Mouse (Mus musculus) erythroblast, embryonic 14.5 days (primary cell): ENCODE data around the gene Patj. TPM values are rescaled to one million over a fixed set of nuclear protein-coding genes. Genes with fewer than 3 reads are reported as not detected.

Source experiments
- H3K27me3 ChIP-seq: 2 replicates; pipeline ENCODE4 v1.6.1; 2012; ENCODE audit warnings: inconsistent platforms; ENCODE audit not compliant: control insufficient read depth
- H3K36me3 ChIP-seq: 2 replicates; pipeline ENCODE4 v1.6.1; 2012; ENCODE audit warnings: mild to moderate bottlenecking, inconsistent platforms; ENCODE audit not compliant: control insufficient read depth
- H3K4me1 ChIP-seq: 2 replicates; pipeline ENCODE4 v1.6.1; 2012; ENCODE audit warnings: inconsistent platforms; ENCODE audit not compliant: control insufficient read depth
- H3K4me3 ChIP-seq: replicated peaks from 2 replicates; pipeline ENCODE3; 2012; ENCODE audit warnings: moderate library complexity, mild to moderate bottlenecking, inconsistent platforms
- H3K9me3 ChIP-seq: 2 replicates; pipeline ENCODE4 v1.6.1; 2012; ENCODE audit warnings: low read length, inconsistent platforms, mixed read lengths; ENCODE audit not compliant: control insufficient read depth
- GATA1 ChIP-seq: IDR thresholded peaks from 2 replicates; pipeline ENCODE4 v1.6.1; 2012; ENCODE audit warnings: low read length, inconsistent platforms, mixed read lengths
- TAL1 ChIP-seq: IDR thresholded peaks from 3 replicates; pipeline ENCODE4 v1.6.1; 2012; ENCODE audit warnings: low read length, inconsistent platforms, mixed read lengths
- polyA plus RNA-seq: library from polyadenylated mRNA; stranded (reverse); fragments of >175 nt; gene quantifications from 2 replicates; pipeline ENCODE4 v1.2.3, GENCODE M21; 2012

Patj gene
- polyA plus RNA-seq, 1 experiment = not detected

GRCm38 (mm10) chr4:98439261-98440005, 43.8 kb downstream of the Patj start:
- Histone ChIP-seq H3K27me3 (no peaks in the 10 kb centered on the region), H3K36me3 (no peaks in the 10 kb centered on the region; the same call in 1 of the 2 replicates), H3K4me3 (no peak overlapping the region), H3K9me3 (no peaks in the 10 kb centered on the region), H3K4me1 (peaks cover 2% of the 10 kb centered on the region; the same call in 1 of the 2 replicates)
- no peak for TF ChIP-seq GATA1
- TF ChIP-seq TAL1 = no peak

GRCm38 (mm10) chr4:98441248-98441647, 45.7 kb downstream of the Patj start:
- H3K36me3 ChIP-seq = no peaks in the 10 kb centered on the region
- H3K27me3 ChIP-seq = no peaks in the 10 kb centered on the region
- TF ChIP-seq TAL1 = no peak
- TF ChIP-seq GATA1 = no peak
- H3K9me3 ChIP-seq = no peaks in the 10 kb centered on the region
- H3K4me1 ChIP-seq = no peaks in the 10 kb centered on the region
- no peak overlapping the region for H3K4me3 ChIP-seq

GRCm38 (mm10) chr4:98444437-98445139, 49.0 kb downstream of the Patj start:
- no peak overlapping the region for H3K4me3 ChIP-seq
- H3K9me3 ChIP-seq = no peaks in the 10 kb centered on the region
- H3K36me3 ChIP-seq = no peaks in the 10 kb centered on the region
- H3K27me3 ChIP-seq = no peaks in the 10 kb centered on the region
- H3K4me1 ChIP-seq = no peaks in the 10 kb centered on the region
- TF ChIP-seq GATA1 = no peak

DNA sequence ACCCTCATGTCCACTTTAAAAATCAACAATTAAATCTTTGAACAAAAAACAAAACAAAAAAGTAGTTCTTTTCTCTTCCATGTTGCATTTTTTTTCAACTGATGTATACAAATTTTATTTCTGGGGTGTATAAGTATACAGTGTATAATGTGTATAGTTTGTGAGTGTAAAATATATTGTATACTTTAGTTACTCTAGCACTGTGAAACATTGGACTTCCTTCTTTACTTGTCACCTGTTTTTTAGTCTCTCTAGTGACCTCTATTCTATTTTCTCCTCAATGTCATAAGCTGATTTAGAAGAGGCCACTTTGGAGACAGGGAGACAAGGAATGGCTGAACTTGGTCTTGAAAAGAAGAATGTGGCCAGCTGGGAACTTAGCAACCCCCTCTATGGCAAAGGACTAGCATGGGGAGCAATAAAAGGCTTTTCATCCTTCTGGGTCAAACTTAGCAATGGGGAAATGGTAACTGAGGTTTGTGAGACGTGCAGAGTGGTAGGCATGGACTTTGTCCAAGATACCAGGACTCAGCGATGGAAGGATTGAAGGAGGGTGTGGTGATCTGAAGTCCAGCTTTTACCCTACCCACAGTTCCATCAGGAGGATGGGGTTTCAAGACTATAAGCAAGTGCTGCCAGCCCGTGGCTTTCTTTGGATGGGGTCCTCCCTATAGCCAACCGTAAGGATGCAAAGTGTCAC, 54.1 kb downstream of the Patj start:
- Histone ChIP-seq H3K27me3 (no peaks in the 10 kb centered on the region), H3K4me1 (no peaks in the 10 kb centered on the region), H3K9me3 (no peaks in the 10 kb centered on the region), H3K4me3 (no peak overlapping the region), H3K36me3 (no peaks in the 10 kb centered on the region)
- TF ChIP-seq TAL1 = no peak
- TF ChIP-seq GATA1 = no peak

GRCm38 (mm10) chr4:98450308-98450707, 54.7 kb downstream of the Patj start:
- Histone ChIP-seq H3K27me3 (no peaks in the 10 kb centered on the region), H3K36me3 (no peaks in the 10 kb centered on the region), H3K9me3 (no peaks in the 10 kb centered on the region), H3K4me3 (no peak overlapping the region), H3K4me1 (no peaks in the 10 kb centered on the region)
- no peak for TF ChIP-seq TAL1
- no peak for TF ChIP-seq GATA1

- no peak overlapping the region for H3K4me3 ChIP-seq
- TF ChIP-seq TAL1 (no peak), GATA1 (no peak)
- no peaks in the 10 kb centered on the region for H3K27me3 ChIP-seq
- no peaks in the 10 kb centered on the region for H3K4me1 ChIP-seq
- H3K9me3 ChIP-seq = no peaks in the 10 kb centered on the region
- H3K36me3 ChIP-seq = no peaks in the 10 kb centered on the region
Observed at GRCm38 (mm10) chr4:98450829-98451228, 55.2 kb downstream of the Patj start.

GRCm38 (mm10) chr4:98451259-98451658, 55.7 kb downstream of the Patj start:
- TF ChIP-seq GATA1 (no peak), TAL1 (no peak)
- no peaks in the 10 kb centered on the region for H3K36me3 ChIP-seq
- no peaks in the 10 kb centered on the region for H3K4me1 ChIP-seq
- H3K4me3 ChIP-seq = no peak overlapping the region
- no peaks in the 10 kb centered on the region for H3K27me3 ChIP-seq
- no peaks in the 10 kb centered on the region for H3K9me3 ChIP-seq

DNA sequence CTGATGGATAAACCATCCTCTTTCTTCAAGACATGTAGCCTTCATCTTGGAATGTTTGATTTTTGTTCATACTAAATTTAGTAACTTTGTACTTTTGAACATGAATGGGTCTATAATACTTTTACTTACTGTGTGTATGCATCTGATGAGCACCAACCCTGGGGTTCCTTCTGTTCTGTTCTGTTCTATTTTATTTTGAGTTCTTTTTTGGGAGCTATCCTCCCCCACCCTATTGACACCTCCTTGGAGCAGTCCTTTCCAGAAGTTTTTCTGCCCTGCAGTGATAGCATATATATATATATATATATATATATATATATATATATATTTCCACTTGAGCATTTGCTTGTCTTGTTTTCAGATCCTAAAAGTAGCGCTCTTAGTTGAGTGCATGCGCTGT, 57.1 kb downstream of the Patj start:
- H3K9me3 ChIP-seq = no peaks in the 10 kb centered on the region
- H3K4me1 ChIP-seq = no peaks in the 10 kb centered on the region
- TF ChIP-seq TAL1 (no peak), GATA1 (no peak)
- H3K4me3 ChIP-seq = no peak overlapping the region
- H3K36me3 ChIP-seq = no peaks in the 10 kb centered on the region
- H3K27me3 ChIP-seq = no peaks in the 10 kb centered on the region

- no peak for TF ChIP-seq TAL1
- no peaks in the 10 kb centered on the region for H3K4me1 ChIP-seq
Observed at GRCm38 (mm10) chr4:98453231-98453630, 57.6 kb downstream of the Patj start.

More at GRCm38 (mm10) chr4:98453231-98453630, 57.6 kb downstream of the Patj start:
- Histone ChIP-seq H3K36me3 (no peaks in the 10 kb centered on the region), H3K9me3 (no peaks in the 10 kb centered on the region), H3K27me3 (no peaks in the 10 kb centered on the region), H3K4me3 (no peak overlapping the region)
